Mouse (Mus musculus): ENCODE results near the gene Bcar1. TPM values are rescaled to one million over a fixed set of nuclear protein-coding genes. Genes with fewer than 3 reads are reported as not detected.

Gene Bcar1
- total RNA-seq (2023): under 1 TPM in 1 of 2 experiments, not detected in 1; 0.33 TPM

DNA sequence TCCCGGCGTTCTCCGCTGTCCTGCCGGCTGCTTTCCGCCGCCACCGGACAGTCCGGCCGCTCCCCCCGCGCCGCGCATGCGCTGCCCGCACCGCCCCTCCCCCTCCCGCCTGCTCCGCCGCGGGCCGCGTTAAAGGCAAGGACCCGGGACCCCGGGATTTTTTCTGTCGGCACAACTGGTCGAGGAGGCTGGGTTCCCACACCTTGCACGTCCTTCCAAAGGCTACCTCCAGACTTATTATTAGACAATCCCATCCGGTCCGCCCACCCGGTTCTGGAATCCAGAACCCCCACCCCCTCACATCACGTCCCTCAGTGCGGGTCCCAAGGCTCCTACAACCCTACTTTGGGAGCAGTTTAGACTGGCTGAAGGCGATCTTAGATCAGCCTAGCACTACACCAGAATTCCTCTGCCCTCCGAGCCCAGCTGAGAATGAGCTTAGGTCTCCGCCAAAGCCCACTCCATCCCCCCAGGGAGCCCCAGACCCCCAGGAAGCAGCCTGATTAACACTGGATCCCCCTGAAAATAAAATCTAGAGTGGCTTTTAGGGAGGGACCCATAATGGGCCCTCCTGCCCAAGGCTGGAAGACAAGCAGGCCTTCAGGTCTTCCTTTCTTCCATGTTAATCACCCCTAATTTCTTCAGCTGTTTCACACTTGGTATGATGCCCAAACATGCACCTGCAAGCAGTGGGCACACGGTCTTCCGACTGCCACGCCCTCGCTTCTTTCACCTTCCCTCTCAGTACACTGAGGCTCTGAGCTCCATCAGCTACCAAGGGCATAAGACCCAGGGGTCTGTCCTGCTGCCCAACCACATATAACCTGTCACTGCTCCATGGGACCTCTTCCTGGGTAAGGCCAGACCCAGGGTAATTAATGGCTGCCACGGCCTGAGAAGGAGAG, at the start of gene Bcar1:
Bcar1 (minus strand) TSS at position 18 of the 905 bp plus-strand sequence.

DNA sequence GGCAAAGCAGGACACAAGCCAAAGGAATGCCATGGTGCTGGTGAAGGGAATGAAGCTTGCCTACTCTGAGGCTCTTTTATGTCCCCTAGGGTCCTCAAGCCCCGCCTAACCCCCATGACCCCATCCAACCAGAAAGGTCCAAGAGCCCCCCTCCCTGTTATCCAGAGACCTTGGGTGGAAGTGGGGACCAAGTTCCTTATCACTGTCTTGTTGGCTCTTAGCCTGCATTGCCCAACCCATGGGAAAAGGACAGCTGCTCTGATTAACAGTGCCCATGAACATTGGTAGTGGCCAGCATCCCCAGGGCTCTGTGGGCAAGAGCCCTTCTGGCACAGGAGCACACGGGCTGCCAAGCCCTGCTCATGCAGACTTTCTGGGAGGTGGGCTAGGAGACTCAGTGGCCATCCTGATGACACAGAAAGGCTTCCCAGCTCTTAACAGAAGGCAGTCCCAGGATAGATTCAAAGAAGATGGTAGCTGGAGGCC, 52.6 kb downstream of the Bcar1 start, which contains the start of gene Ctrb1:
Ctrb1 (minus strand) TSS at position 51 of the 486 bp plus-strand sequence.

Other genes starting within 250 kb of the Bcar1 start
- 10 to 100 TPM; 16.6 to 17.5 TPM for gene Wdr59, start 221.7 kb downstream of the Bcar1 start, total RNA-seq (2023)
- gene Znrf1, start 207.7 kb downstream of the Bcar1 start, total RNA-seq (2023): 10 to 100 TPM; 28.4 to 31.7 TPM
- gene Ldhd, start 113.4 kb downstream of the Bcar1 start, total RNA-seq (2023): under 1 TPM in 1 of 2 experiments, not detected in 1; 0.23 TPM
- 10 to 100 TPM; 19.4 to 25.5 TPM for gene Zfp1, start 100.4 kb downstream of the Bcar1 start, total RNA-seq (2023)
- gene Ctrb1, start 52.8 kb downstream of the Bcar1 start, total RNA-seq (2023): not detected
- gene Cfdp1, start 110.5 kb upstream of the Bcar1 start, total RNA-seq (2023): 10 to 100 TPM; 44.7 to 49.1 TPM
- 1 to 10 TPM; 4.7 to 5.2 TPM for gene Tmem170, start 132.9 kb upstream of the Bcar1 start, total RNA-seq (2023)
- not detected for gene Chst5, start 166.6 kb upstream of the Bcar1 start, total RNA-seq (2023)
- gene Tmem231, start 190.1 kb upstream of the Bcar1 start, total RNA-seq (2023): 1 to 10 TPM; 2.4 to 4.5 TPM
- 100 to 1,000 TPM; 112 to 120 TPM for gene Gabarapl2, start 196.9 kb upstream of the Bcar1 start, total RNA-seq (2023)
- 1 to 10 TPM; 7.2 to 7.8 TPM for gene Adat1, start 248.5 kb upstream of the Bcar1 start, total RNA-seq (2023)

Data from B cell, adult 67 days (primary cell).